Mouse (Mus musculus) C2C12 (cell line): ENCODE data around the gene Sgcg. TPM values are rescaled to one million over a fixed set of nuclear protein-coding genes. Genes with fewer than 3 reads are reported as not detected.

Experiments used
- H3K27me3 ChIP-seq: one replicate; pipeline ENCODE4 v1.6.1; 2011; ENCODE audit not compliant: control insufficient read depth, insufficient read depth, insufficient read length
- H3K36me3 ChIP-seq: one replicate; pipeline ENCODE4 v1.6.1; 2011; ENCODE audit not compliant: control insufficient read depth, insufficient read depth
- H3K4me3 ChIP-seq: one replicate; pipeline ENCODE4 v1.5.1; 2011; ENCODE audit warnings: mild to moderate bottlenecking, control low read depth; ENCODE audit not compliant: poor library complexity, insufficient read depth, severe bottlenecking
- H3K79me2 ChIP-seq: one replicate; pipeline ENCODE4 v1.6.1; 2011; ENCODE audit not compliant: control insufficient read depth, insufficient read depth
- H3K79me3 ChIP-seq: one replicate; pipeline ENCODE4 v1.6.1; 2011; ENCODE audit warnings: low read depth, control low read depth
- H3ac ChIP-seq: one replicate; pipeline ENCODE3; 2011; ENCODE audit warnings: low read depth; ENCODE audit not compliant: control insufficient read depth, insufficient read length
- CEBPB ChIP-seq: IDR thresholded peaks from one replicate; pipeline ENCODE4 v1.6.1; 2011; ENCODE audit warnings: low read depth, mild to moderate bottlenecking, control low read depth, moderate library complexity
- CTCF ChIP-seq: IDR thresholded peaks from one replicate; pipeline ENCODE4 v1.5.1; 2011; ENCODE audit not compliant: control insufficient read depth, insufficient read depth, insufficient read length
- FOSL1 ChIP-seq: IDR thresholded peaks from one replicate; pipeline ENCODE4 v1.8.0; 2011; ENCODE audit warnings: mild to moderate bottlenecking, low read length; ENCODE audit not compliant: poor library complexity, insufficient read depth, severe bottlenecking
- MAX ChIP-seq: IDR thresholded peaks from one replicate; pipeline ENCODE4 v1.6.1; 2011; ENCODE audit warnings: mild to moderate bottlenecking, control low read depth
- MYOD1 ChIP-seq: IDR thresholded peaks from one replicate; pipeline ENCODE4 v1.6.1; 2011; ENCODE audit warnings: low read depth; ENCODE audit not compliant: control insufficient read depth, insufficient read length
- MYOG ChIP-seq: IDR thresholded peaks from one replicate; pipeline ENCODE4 v1.6.1; 2011; ENCODE audit not compliant: control insufficient read depth, insufficient read length; ENCODE audit errors: extremely low read depth
- USF1 ChIP-seq: IDR thresholded peaks from one replicate; pipeline ENCODE4 v1.6.1; 2011; ENCODE audit warnings: low read depth, mild to moderate bottlenecking, control low read depth, moderate library complexity
- polyA plus RNA-seq: library from polyadenylated mRNA; unstranded; fragments of >200 nt; fragmentation: generic; extraction: Trizol; gene quantifications from one replicate; pipeline ENCODE4 v1.2.1, GENCODE M21; 2012; ENCODE audit warnings: missing spikeins

Gene Sgcg
- polyA plus RNA-seq, 1 experiment, result 2.0 TPM

- peaks cover 6% of the 10 kb centered on the region for H3K36me3 ChIP-seq
- peaks cover 43% of the 10 kb centered on the region for H3K79me2 ChIP-seq
- peaks cover 34% of the 10 kb centered on the region for H3K79me3 ChIP-seq
- H3K27me3 ChIP-seq, result no peaks in the 10 kb centered on the region
- H3K4me3 ChIP-seq, result peak overlapping the region; percentile 60
- TF ChIP-seq MAX, result peak; percentile 65
- no peak for TF ChIP-seq MYOG
- no peak for TF ChIP-seq CTCF
- H3ac ChIP-seq, result peak overlapping the region; percentile 86
Measured at GRCm38 (mm10) chr14:61172548-61173158, 85.6 kb downstream of the Sgcg start.

DNA sequence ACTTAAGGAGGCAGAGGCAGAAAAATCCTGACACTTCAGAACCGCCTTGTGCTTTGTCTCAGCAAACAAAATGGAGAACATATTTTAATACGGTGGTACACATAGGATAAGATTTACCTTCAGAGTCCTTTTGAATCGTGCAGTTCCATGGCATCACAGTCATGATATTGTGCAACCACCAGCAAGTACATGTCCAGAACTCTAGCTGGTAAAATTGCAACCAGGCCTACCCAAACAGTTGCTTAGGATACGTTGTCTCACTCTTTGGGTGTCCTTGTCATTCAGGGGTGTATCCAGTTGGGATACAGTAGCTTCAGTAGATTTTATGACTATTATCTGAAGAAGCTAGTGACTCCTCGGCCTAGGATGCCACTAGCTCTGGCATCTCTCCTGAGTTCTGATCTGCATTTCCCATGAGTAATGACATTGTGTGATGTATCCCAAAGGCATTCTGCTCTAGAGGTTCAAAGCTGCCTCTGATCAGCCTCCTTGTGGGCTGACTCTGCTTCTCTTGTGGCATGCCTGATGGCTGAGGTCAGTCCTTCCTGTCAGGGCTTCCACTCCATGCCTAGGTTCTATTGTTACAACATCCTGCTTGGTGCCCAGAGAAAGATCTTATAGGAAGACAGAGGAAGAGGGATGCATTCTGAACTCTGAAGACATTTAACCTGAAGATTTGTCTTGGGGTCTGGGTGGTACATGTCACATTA, 86.9 kb downstream of the Sgcg start:
- Histone ChIP-seq H3K79me2 (peaks cover 31% of the 10 kb centered on the region), H3ac (no peak overlapping the region), H3K4me3 (no peak overlapping the region), H3K36me3 (peaks cover under 1% of the 10 kb centered on the region), H3K27me3 (no peaks in the 10 kb centered on the region), H3K79me3 (peaks cover 23% of the 10 kb centered on the region)
- TF ChIP-seq FOSL1 (no peak), CTCF (no peak), MYOG (no peak), MAX (peak; percentile 48), CEBPB (peak; percentile 89), USF1 (no peak), MYOD1 (no peak)

Other genes with a start within 250 kb of the Sgcg start
- not detected for gene Tnfrsf19, start 212.0 kb downstream of the Sgcg start, polyA plus RNA-seq
- gene Sacs, start 120.0 kb downstream of the Sgcg start, polyA plus RNA-seq, result 2.7 TPM
- gene Arl11, start 51.3 kb upstream of the Sgcg start, polyA plus RNA-seq, result not detected
- gene Ebpl, start 101.9 kb upstream of the Sgcg start, polyA plus RNA-seq, result 1.1 TPM
- 14.9 TPM for gene Kpna3, start 181.4 kb upstream of the Sgcg start, polyA plus RNA-seq